Mouse (Mus musculus) gastrocnemius, adult 18-20 months (tissue): Measurements from ENCODE around the gene Cdkn1b. TPM values are rescaled to one million over a fixed set of nuclear protein-coding genes. Genes with fewer than 3 reads are reported as not detected.

ENCODE experiments used
- DNase-seq: peaks from one replicate; pipeline ENCODE4 v3.0.0; 2021; ENCODE audit warnings: low spot score
- long read RNA-seq, 2 experiments: library from polyadenylated mRNA; stranded (forward); transcript quantifications; one replicate each; pipeline ENCODE4 v2.0.0; 2021
- total RNA-seq, 2 experiments: library from RNA; stranded (reverse); gene quantifications; 2 replicates each; pipeline ENCODE4 v1.2.3; 2021

Gene Cdkn1b
- total RNA-seq = 10 to 100 TPM; 32.2 to 34.1 TPM
- long read RNA-seq, experiment 1, partial matches to known transcripts = 2 of 2 reads
- long read RNA-seq, experiment 1, other reads (novel, unspliced or antisense) = 0 of 2 reads
- long read RNA-seq, experiment 2 = 0 reads

- peak; percentile 90 for DNase-seq
These were observed at the start of gene Cdkn1b for GRCm38 (mm10) chr6:134920190-134921013. TSS of gene Cdkn1b (plus strand) at chr6:134920401.

GRCm38 (mm10) chr6:134870887-134871286 is 49.3 kb upstream of the Cdkn1b start:
- no peak for DNase-seq

GRCm38 (mm10) chr6:134872236-134872635 is 48.0 kb upstream of the Cdkn1b start:
- no peak for DNase-seq

GRCm38 (mm10) chr6:134873018-134873417 is 47.2 kb upstream of the Cdkn1b start:
- DNase-seq = no peak

- peak; percentile 12 for DNase-seq
These were observed 43.4 kb upstream of the Cdkn1b start for GRCm38 (mm10) chr6:134876795-134877194.

- DNase-seq = no peak
These were observed 42.9 kb upstream of the Cdkn1b start for GRCm38 (mm10) chr6:134877276-134877675.

- no peak for DNase-seq
These were observed 42.3 kb upstream of the Cdkn1b start for GRCm38 (mm10) chr6:134877892-134878291.

- no peak for DNase-seq
These were observed 40.6 kb upstream of the Cdkn1b start for GRCm38 (mm10) chr6:134879556-134879955.

GRCm38 (mm10) chr6:134880046-134880445 is 40.2 kb upstream of the Cdkn1b start:
- DNase-seq = no peak

GRCm38 (mm10) chr6:134883661-134884060 is 36.5 kb upstream of the Cdkn1b start:
- DNase-seq = no peak

GRCm38 (mm10) chr6:134885515-134885914 is 34.7 kb upstream of the Cdkn1b start:
- no peak for DNase-seq

- DNase-seq = no peak
These were observed 33.7 kb upstream of the Cdkn1b start for GRCm38 (mm10) chr6:134886475-134886874.

GRCm38 (mm10) chr6:134887008-134887407 is 33.2 kb upstream of the Cdkn1b start:
- DNase-seq = no peak

- no peak for DNase-seq
These were observed 32.3 kb upstream of the Cdkn1b start for GRCm38 (mm10) chr6:134887711-134888449.

- DNase-seq = no peak
These were observed 31.6 kb upstream of the Cdkn1b start for GRCm38 (mm10) chr6:134888563-134889017.

- DNase-seq = no peak
These were observed 30.4 kb upstream of the Cdkn1b start for GRCm38 (mm10) chr6:134889763-134890162.

GRCm38 (mm10) chr6:134890436-134890835 is 29.8 kb upstream of the Cdkn1b start:
- no peak for DNase-seq

- no peak for DNase-seq
These were observed 23.4 kb upstream of the Cdkn1b start for GRCm38 (mm10) chr6:134896570-134897436.

GRCm38 (mm10) chr6:134897443-134898094 is 22.6 kb upstream of the Cdkn1b start:
- peak; percentile 96 for DNase-seq

GRCm38 (mm10) chr6:134898095-134898965 is 21.9 kb upstream of the Cdkn1b start, which contains the start of gene Gpr19:
TSS of gene Gpr19 (minus strand) at chr6:134898578.
- peak; percentile 92 for DNase-seq
